Mouse (Mus musculus) common myeloid progenitor, adult 5-6 weeks (primary cell): ENCODE measurements around the gene Slc6a13. TPM values are rescaled to one million over a fixed set of nuclear protein-coding genes. Genes with fewer than 3 reads are reported as not detected.

Experiments
- ATAC-seq: replicated peaks from 2 replicates; pipeline ENCODE4 v1.8.0; 2016; ENCODE audit warnings: low read depth, mild to moderate bottlenecking, moderate TSS enrichment, inconsistent platforms; ENCODE audit not compliant: poor library complexity, severe bottlenecking
- total RNA-seq: library from RNA; stranded (forward); fragments of 200-1000, 187-1606 nt; gene quantifications from 2 replicates; pipeline ENCODE4 v1.2.3, GENCODE M21; 2017

The Slc6a13 gene
- total RNA-seq, 1 experiment from 2014 or later: 3.2 TPM

DNA sequence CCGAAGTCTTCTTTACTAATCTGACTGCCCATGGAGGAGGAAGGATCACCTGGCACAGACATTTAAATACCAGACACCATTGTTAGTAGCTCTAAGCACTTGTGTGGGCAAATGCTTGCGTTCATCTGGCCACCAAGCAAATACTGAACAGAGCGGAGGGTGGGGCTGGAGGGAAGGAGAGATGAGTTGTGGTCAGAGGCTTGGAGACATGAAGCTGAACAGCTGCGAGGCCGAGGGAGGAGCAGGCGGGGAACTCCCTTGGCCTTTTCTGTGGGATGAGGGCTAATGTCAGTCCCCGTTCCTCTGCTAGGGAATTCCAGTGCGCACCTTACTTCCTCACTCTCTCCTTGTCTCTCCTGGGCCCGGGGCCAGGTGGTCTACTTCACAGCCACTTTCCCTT, 25.7 kb downstream of the Slc6a13 start:
- peak; percentile 57 for ATAC-seq

DNA sequence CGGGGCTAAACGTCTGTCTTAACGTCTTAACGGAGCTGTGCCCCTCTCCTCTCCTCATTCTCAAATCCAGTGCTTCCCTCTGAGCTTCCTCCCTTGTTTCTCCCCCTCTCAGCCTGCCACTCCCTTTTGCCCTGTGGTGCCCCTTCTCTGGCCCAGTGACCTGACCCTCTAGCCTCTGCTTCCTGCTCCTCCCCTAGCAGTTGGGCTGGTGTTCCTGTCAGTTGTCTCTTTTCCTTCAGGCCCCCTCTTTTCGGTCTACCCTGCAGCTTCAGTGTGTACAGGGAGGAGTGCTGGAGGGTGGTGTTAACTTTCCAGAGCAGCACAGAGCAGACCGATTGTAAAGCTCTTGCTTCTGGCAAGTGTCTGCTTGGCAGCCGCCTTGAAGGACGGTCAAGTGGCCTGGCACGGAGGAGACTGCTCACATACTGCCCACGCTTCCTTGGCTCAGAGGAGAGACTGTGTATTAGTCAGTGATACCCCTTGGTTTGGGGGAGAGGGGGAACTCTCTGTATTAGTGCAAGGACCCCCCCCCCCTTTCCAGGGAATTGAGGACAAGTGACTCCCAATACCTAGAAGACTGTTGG, 26.6 kb downstream of the Slc6a13 start:
- peak; percentile 20; the same call in 1 of the 2 replicates for ATAC-seq

DNA sequence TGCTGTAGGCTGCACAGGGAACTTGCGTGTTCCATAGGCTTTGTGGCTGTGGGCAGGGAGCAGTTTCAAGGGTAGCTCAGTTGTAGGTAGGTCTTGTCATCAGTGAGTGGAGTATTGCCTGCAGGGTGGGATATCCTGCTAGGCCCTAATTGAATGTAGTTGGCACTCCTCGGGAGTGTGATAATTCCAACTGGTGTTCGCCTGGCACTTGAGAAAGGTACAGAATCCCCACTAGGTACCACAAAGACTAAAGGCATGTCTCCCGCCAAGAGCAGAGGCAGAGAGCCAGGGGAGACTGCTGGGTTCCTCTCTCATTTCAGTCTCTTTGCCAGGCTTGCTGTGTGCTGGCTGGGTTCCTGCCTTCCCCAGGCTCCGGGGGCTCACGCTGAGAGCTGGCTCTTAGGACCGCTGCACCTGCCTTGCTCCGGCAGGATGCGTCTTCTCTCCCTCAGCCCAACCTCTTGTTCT, 28.4 kb downstream of the Slc6a13 start:
- ATAC-seq: no peak

DNA sequence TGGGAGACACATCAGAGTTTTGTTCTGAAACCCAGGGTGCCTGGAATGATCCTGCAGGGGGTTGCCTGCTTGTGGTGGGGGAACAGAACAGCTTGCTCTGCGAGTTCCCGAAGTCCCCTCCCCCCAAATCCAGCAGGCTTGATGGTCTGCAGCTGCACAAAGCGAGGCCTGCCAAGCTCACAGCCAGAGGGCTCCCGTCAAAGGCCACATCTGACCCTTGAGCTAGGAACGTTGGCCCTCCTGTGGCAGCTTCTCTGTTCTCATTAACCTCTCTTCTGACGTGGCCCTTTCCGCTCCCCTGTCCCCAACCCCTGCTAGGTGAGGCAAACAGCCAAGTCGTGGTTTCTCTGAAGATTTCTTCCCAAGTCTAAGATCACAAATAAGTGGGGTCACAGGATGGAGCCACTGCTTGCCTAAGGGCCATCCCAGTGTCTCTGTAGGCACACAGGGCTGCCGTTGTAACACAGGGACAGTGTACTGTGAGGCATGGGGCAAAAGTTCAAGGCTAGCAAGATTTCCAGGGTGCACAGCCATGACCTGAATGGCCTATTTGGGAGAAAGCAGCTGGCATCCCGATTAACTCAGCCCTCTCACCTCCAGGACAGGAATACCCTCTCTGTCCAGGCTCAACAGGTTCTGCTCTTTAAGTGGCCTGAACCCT, 30.0 kb downstream of the Slc6a13 start:
- ATAC-seq: no peak

DNA sequence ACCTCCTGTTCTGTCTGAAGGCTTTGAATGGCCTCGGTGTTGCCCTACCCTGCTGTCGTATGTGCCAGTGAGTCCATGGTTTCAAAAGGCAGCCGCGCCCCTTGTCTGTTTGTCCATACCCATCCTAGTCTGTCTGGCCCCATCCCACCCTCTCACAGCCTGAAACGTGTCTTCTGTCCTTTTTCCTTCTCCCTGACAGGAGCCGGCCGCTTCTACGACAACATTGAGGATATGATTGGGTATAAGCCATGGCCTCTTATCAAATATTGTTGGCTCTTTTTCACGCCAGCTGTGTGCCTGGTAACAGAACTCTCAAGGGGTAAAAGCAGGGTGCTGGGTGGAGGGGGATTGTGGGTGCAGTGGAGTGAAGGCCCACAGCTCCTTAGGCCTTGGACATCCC, 35.8 kb downstream of the Slc6a13 start:
- ATAC-seq: no peak

DNA sequence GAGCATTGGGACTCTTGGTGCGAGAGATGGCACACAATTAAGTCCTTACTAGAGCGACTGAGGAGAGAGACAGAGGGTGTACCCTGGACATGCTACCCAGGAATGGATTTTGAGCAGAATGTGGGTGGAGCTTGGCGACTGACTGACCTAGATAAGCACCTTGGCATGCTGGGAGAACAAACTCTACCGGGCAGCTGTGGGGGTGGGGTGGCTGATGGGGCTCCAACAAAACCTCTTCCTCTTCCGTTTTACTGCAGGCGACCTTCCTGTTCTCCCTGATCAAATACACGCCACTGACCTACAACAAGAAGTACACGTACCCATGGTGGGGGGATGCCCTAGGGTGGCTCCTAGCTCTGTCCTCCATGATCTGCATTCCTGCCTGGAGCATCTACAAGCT, 36.5 kb downstream of the Slc6a13 start:
- ATAC-seq: peak; percentile 40

DNA sequence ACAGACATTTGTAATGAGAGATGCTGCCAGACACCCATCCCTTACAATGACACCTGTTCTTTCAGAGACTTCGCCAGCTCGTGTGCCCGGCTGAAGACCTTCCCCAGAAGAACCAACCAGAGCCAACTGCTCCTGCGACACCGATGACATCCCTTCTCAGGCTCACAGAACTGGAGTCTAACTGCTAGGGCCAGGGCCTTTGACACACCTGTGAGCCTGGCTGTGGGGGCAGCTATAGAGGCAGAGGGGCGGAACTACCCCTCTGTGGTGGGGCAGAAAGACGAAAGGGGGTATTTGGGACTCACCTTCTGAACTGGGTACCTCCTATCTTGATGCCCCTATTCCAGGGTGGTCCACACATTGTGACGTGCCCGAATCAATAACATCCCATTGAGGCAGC, 37.2 kb downstream of the Slc6a13 start:
- ATAC-seq: no peak

DNA sequence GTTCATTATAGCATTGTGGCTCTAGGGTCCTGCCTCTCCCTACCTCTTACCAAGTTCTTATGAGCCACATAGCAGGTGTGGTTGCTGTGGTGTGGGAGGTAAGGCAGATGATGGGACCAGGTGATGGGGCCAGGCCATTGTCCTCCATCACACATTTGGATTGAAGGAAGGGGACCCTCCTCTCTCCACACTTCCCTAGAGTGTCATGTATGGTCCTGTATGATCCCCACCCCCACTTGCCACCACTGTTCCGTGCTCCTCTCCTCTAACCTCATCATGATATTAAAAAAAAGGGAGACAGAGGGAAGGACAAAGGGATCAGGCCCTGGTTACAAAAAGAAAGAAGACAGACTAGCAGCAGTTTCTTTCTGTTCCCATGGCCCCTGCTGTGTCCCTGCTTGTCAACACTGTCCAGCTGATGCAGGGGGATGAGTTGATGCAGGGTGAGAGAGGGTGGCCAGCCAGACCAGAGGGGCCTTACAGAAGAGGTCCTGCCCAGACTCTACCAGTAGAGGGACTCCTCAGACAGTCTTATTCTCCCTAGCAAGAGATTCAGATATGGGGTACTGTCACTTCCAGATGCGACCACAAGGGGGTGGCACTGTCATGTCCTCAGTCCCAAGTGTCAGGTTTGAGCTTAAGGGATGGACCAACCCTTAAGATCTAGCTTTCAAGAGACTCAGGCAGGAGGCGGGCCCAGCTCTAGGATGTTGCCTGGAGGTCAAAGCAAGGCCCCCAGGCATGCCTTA, 37.9 kb downstream of the Slc6a13 start:
- ATAC-seq: peak; percentile 75

DNA sequence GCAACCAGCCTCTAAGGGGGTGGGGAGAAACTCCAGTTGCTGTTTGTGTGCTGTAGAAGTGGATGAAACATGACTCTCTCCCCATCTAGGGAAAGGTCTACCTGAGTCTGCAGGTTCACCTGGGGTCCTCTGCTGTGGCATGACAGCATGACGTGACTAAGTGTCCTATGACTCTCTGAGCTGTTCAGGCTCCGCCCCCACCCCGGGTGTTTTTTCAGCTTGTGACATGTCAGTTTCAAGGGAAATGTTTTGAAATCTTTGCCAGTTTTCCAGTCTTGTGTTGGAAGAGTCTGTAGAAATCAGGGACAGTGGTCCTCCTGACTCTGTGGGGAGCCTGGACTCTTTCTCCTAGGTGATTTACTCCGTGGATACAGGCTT, 38.5 kb downstream of the Slc6a13 start:
- no peak for ATAC-seq

DNA sequence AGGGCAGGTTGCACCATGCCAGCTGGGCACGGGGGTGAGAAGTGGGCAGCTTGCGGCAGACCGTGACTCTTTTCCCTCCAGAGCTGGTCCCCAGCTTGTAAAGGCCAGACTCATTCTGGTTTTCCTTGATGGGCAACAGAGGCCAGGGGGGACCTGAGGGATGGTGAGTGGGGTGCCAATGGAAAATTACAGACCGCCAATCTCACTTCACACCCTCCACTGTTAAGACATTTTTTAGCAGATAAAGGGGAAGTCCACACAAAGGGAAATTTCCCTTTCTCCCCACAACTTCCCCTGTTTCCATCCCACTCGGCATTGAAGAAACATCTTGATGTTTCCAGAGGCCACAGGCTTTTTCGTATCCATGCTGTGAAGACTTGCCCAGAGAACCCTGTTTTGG, 41.6 kb downstream of the Slc6a13 start:
- peak; percentile 60 for ATAC-seq

DNA sequence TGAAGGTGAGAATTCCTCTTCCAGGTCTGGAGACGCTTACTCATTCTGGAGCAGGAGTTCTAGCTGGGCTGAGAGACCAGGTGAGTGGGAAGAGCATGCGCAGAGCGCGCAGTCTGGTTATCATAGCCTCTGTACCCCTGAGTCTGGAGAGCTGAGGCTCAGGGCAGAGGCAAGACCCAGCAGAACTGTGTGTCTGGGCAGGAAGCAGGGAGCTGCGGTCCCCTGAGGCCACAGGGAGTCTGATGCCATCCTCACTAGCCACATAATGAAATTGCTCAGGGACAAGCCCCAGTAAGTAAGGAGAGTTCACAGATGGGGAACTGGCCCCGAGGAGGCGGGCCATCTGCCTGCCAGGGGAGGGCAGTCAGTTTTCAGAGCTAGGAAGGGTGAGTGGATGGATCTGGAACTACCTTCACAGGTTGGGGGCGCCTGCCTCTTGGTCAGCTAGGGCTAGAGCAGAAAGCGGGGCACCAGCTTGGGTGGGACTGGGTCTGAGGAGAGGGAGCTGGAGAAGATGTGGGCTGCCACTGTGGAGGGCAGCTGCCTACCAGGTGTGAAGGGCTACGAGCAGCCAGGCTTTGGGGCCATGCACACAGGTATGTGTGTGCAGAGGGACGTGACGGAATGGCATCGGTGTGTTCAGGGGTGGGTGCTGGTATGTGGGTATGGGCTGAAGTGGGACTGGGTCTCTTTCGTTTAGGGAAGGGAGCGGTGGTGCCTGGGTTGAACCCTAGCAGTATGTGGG, 43.2 kb downstream of the Slc6a13 start, which contains the start of gene Slc6a12:
Gene Slc6a12 (plus strand): TSS at position 51 of the 745 bp plus-strand sequence.
- ATAC-seq: peak; percentile 73

DNA sequence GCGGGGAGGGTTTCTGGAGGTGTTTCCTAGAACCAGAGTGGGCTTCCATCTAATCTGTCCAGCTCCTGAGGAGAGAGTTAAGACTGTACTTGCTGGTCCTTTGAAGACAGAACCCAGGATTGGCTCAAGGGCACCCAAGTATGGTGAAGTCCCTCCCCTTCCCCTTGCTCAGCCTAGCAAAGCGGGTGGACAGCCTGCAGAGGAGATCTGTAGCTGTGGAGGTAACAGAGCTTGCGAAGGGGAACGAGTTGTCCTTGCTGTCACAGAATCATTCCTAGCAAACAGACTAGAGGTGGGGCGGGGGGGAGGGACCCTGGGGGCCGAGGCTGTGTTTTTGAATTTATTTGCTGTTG, 43.7 kb downstream of the Slc6a13 start:
- no peak for ATAC-seq

DNA sequence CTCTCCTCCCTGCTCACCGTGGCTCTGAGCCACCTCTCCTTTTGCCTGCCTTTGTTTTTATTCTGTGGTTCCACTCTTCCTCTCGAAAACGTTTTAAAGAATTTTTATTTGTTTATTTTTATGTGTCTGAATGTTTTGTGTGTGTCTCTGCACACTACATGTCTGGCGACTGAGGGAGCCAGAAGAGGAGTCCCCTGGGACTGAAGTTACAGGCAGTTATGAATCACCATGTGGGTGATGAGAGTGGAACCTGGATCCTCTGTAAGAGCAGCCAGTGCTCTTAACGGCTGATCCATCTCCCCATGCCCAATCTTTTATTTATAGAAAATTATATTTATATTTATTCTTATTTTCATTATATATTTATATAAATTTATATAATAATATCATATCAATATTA, 44.3 kb downstream of the Slc6a13 start:
- ATAC-seq: no peak

DNA sequence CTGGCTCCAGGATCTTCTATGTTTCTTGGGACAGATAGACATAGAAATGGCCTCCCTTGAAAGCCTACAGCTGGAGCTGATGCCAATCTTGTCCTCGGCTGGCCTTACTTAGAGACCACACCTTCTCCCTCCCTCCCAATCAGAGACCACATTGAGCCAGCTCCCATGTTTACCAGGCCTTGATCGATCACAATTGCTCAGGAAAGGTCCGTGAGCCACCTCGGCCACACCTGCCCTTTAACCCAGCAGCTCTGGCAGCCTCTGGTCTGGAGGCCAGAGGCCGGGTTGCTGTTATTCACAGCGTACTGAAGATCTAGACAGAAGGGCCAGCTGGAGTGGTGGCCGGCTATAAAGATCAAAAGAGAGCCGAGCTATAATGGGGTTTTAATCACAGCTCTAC, 46.4 kb downstream of the Slc6a13 start:
- ATAC-seq: no peak

DNA sequence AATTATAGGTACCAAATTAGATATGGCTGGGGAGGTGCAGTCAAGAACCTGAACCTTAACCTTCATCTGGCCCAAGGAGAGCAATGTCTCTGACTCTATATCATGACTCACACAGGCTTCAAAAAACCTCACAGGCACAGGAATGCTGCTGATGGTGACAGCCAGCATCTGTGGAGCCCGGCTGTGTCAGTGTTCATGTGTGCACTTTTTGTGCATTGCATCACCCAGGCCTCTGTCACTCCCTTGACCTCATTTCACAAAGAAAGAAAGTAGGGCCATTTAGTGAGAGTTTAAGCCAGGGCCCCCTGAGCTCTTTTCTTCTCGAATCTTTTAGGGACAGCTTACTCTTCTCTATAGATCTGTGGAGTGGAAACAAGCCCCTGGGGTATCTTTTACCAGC, 52.2 kb downstream of the Slc6a13 start:
- ATAC-seq: no peak

DNA sequence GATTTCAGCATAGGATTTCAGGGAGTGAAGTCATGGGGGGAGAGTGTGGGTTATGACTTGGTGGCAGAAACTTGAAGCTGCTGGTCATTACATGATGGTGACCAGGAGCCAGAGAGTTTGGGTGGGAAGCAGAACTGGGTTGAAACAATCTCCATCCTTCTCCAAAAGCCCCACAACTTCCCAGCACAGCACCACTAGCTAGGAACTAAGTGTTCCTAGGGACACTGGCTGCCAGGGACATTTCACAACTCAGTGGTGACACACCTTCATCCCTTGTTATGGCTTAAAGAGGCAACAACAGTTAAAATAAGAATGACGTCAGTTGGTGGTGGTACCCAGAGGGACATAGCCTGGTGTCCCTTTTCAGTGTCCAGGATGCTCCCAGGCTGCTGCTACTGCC, 56.0 kb downstream of the Slc6a13 start:
- ATAC-seq: no peak

DNA sequence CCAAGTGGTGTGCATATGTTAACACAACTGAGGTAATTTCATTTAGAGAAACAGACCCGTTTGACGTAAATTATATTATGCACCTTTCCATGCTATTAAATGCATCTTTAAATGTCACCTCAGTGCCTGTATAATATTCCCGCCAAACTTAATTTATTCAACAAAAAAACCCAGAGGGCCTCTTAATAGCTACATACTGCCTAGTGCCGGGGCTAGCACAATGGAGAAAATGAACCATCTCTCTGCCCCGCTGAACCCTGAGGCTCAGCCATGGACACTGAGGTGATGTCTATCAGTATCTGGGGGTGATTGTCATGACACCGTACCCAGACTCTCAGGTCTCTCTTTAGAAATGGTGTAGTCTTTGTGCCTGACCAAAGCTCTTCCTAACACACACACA, 57.2 kb downstream of the Slc6a13 start:
- ATAC-seq: no peak

DNA sequence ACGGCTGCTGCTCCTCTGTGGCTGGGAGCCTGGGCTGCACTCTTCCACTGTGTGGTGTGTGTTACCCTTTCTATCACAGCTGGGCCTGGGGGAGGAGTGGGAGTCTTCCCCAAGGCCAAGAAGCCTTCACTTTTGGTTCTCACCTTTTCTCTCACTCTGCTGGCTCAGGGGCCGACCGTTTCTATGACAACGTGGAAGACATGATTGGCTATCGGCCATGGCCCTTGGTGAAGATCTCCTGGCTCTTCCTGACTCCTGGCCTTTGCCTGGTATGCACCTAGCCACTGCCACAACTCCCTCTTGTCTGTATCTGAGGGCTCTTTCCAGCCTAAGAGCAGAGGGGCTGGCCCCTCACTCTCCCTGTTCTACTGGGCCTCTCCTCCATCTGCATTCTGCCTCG, 63.0 kb downstream of the Slc6a13 start:
- ATAC-seq: no peak

DNA sequence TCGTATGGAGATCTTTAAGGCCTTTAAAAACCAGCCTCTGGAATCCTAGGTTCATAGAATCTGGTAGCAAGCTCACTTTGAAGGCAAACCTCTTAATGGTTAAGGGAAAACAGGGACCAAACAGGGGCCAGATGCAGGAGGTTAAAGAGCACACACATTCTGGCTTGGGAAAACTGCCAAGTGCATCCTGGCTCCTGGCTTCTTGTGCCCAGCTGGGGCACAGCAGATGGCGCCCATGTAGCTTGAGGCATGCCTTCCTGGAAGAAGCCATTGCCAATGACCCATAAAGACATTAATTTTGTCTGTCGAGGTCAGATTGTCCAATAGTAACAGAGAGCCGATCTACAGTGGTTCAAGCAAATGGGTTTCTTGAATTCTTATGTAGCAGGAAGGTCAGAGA, 63.9 kb downstream of the Slc6a13 start:
- ATAC-seq: no peak

DNA sequence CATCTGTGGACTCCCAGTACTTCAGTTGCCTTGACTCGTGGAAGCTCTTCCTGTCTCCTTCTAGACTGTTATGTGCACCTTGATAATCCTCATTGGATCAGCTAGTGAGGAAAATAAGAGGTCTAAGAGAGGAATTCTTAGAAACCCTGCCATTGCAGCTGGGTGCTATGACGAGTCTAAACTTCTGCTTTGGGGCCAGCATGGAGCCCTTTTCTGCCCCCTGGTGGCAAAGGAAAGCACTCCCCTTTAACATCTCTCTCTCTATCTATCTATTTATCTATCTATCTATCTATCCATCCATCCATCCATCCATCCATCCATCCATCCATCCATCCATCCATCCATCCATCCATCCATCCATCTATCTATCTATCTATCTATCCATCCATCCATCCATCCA, 66.5 kb downstream of the Slc6a13 start:
- peak; percentile 85 for ATAC-seq

DNA sequence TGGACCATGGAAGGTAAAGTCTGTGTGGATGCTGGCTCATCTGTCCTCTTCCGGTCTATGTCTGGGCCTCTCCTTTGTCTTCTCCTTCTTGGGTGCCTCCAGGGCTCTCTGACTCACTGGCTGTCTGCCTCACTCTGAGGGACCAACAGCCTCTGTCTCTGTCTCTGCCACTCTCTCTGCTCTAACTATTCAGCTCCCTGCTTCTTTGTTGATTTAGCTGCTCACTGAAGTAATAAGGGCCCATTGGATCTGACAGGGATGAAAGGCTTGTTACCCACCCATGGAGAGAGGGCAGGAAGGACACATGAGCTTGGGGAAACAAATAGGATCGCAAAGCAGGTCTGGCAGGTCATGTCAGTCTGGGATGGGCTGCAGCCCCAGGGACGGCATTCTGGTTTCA, 67.1 kb downstream of the Slc6a13 start:
- no peak for ATAC-seq
